Mouse (Mus musculus) forebrain, embryonic 10.5 days (tissue): ENCODE results near the gene Acrbp. TPM values are rescaled to one million over a fixed set of nuclear protein-coding genes. Genes with fewer than 3 reads are reported as not detected.
"Not testable (repeated sequence)": the region's sequence is repeated elsewhere in the genome, so short reads cannot be mapped to it uniquely, and the experiment has no call there.

ENCODE experiments used
- DNase-seq: peaks from one replicate; pipeline ENCODE4 v3.0.0-alpha.2; 2017; ENCODE audit warnings: low spot score; ENCODE audit errors: extremely low spot score
- H3K27ac ChIP-seq: fragments of 300-500 bp; sonication (generic); 2 replicates; pipeline ENCODE4 v1.5.1; 2016; ENCODE audit warnings: mild to moderate bottlenecking
- H3K27me3 ChIP-seq: fragments of 300-500 bp; sonication (generic); 2 replicates; pipeline ENCODE4 v1.6.1; 2016; ENCODE audit warnings: mild to moderate bottlenecking; ENCODE audit not compliant: poor library complexity, severe bottlenecking
- H3K36me3 ChIP-seq: fragments of 300-500 bp; sonication (generic); replicated peaks from 2 replicates; pipeline ENCODE4 v1.6.1; 2016; ENCODE audit warnings: mild to moderate bottlenecking, moderate library complexity
- H3K4me1 ChIP-seq: fragments of 300-500 bp; sonication (generic); 2 replicates; pipeline ENCODE4 v1.6.1; 2016
- H3K4me3 ChIP-seq: fragments of 300-500 bp; sonication (generic); 2 replicates; pipeline ENCODE4 v1.5.1; 2016; ENCODE audit warnings: mild to moderate bottlenecking, moderate library complexity
- H3K9me3 ChIP-seq: fragments of 300-500 bp; sonication (generic); 2 replicates; pipeline ENCODE4 v1.6.1; 2016; ENCODE audit warnings: mild to moderate bottlenecking, moderate library complexity
- WGBS: fragments of 180-500 bp; shearing (Covaris S2); methylation state at CpG from one replicate; pipeline ENCODE4 v1.1.7; 2016; 5-methylcytosine and 5-hydroxymethylcytosine counted together
- polyA plus RNA-seq: library from polyadenylated mRNA; unstranded; fragments of >200 nt; fragmentation: Nextera tagmentation; extraction: Ambion mirVana; gene quantifications from 2 replicates; pipeline ENCODE4 v1.2.1, GENCODE M21; 2016

The Acrbp gene
- polyA plus RNA-seq, result 12.8 and 12.9 TPM in 2 replicates

- Histone ChIP-seq H3K4me3 (no peak within 1 kb of the TSS), H3K9me3 (no peaks in the 10 kb centered on the region), H3K27me3 (no peaks in the 10 kb centered on the region), H3K36me3 (peaks cover 95% of the 10 kb centered on the region), H3K4me1 (peaks cover 7% of the 10 kb centered on the region), H3K27ac (no peak within 1 kb of the TSS)
- no peak for DNase-seq
- 33% methylated on average over 20 of the region's 20 CpGs for WGBS
Observed at GRCm38 (mm10) chr6:125049678-125050077, at the start of gene Acrbp. TSS of gene Acrbp (plus strand) at chr6:125049689.

GRCm38 (mm10) chr6:125003706-125004105 lies 45.8 kb upstream of the Acrbp start:
- WGBS, result 62% methylated on average over 3 of the region's 3 CpGs

GRCm38 (mm10) chr6:125005086-125005485 lies 44.4 kb upstream of the Acrbp start:
- Histone ChIP-seq H3K27me3 (peaks cover 28% of the 10 kb centered on the region), H3K27ac (no peak overlapping the region), H3K36me3 (no peaks in the 10 kb centered on the region), H3K4me1 (peaks cover 26% of the 10 kb centered on the region), H3K9me3 (no peaks in the 10 kb centered on the region), H3K4me3 (no peak overlapping the region)
- DNase-seq, result no peak
- 49% methylated on average over 3 of the region's 3 CpGs for WGBS

More at GRCm38 (mm10) chr6:125003706-125004105, 45.8 kb upstream of the Acrbp start:
- Histone ChIP-seq H3K36me3 (no peaks in the 10 kb centered on the region), H3K4me1 (peaks cover 27% of the 10 kb centered on the region), H3K27me3 (peaks cover 42% of the 10 kb centered on the region), H3K4me3 (no peak overlapping the region), H3K9me3 (no peaks in the 10 kb centered on the region), H3K27ac (no peak overlapping the region)
- no peak for DNase-seq

GRCm38 (mm10) chr6:125008060-125008459 lies 41.4 kb upstream of the Acrbp start:
- H3K9me3 ChIP-seq, result no peaks in the 10 kb centered on the region
- peak overlapping the region; percentile 99 for H3K27ac ChIP-seq
- H3K4me1 ChIP-seq, result peaks cover 38% of the 10 kb centered on the region
- no peak for DNase-seq
- no peaks in the 10 kb centered on the region; the same call in none of the 2 replicates for H3K27me3 ChIP-seq
- 51% methylated on average over 13 of the region's 13 CpGs for whole genome bisulfite sequencing
- peaks cover 27% of the 10 kb centered on the region for H3K36me3 ChIP-seq
- peak overlapping the region; percentile 92 for H3K4me3 ChIP-seq

GRCm38 (mm10) chr6:125008586-125009128 lies 40.8 kb upstream of the Acrbp start:
- Histone ChIP-seq H3K4me3 (peak overlapping the region; percentile 92), H3K27me3 (no peaks in the 10 kb centered on the region; the same call in 1 of the 2 replicates), H3K4me1 (peaks cover 36% of the 10 kb centered on the region), H3K36me3 (peaks cover 32% of the 10 kb centered on the region), H3K9me3 (no peaks in the 10 kb centered on the region), H3K27ac (peak overlapping the region; percentile 99)
- WGBS, result under 1% methylated on average over 34 of the region's 34 CpGs
- peak; percentile 99 for DNase-seq

- Histone ChIP-seq H3K36me3 (peaks cover 35% of the 10 kb centered on the region), H3K27ac (peak within 1 kb of the TSS; percentile 99), H3K4me3 (peak within 1 kb of the TSS; percentile 92), H3K9me3 (no peaks in the 10 kb centered on the region), H3K27me3 (no peaks in the 10 kb centered on the region; the same call in 1 of the 2 replicates), H3K4me1 (peaks cover 33% of the 10 kb centered on the region)
- DNase-seq, result no peak
- WGBS, result 0% methylated on average over 3 of the region's 3 CpGs
Observed at GRCm38 (mm10) chr6:125009129-125009180, 40.5 kb upstream of the Acrbp start, which contains the start of gene Zfp384. TSS of gene Zfp384 (plus strand) at chr6:125009145.

GRCm38 (mm10) chr6:125009181-125010073 lies 40.1 kb upstream of the Acrbp start:
- peaks cover 40% of the 10 kb centered on the region for H3K36me3 ChIP-seq
- H3K27ac ChIP-seq, result peak overlapping the region; percentile 99
- H3K9me3 ChIP-seq, result no peaks in the 10 kb centered on the region
- peaks cover 29% of the 10 kb centered on the region for H3K4me1 ChIP-seq
- peak; percentile 84 for DNase-seq
- no peaks in the 10 kb centered on the region; the same call in 1 of the 2 replicates for H3K27me3 ChIP-seq
- H3K4me3 ChIP-seq, result peak overlapping the region; percentile 92
- WGBS, result 1% methylated on average over 70 of the region's 78 CpGs

- H3K27me3 ChIP-seq, result no peaks in the 10 kb centered on the region
- H3K27ac ChIP-seq, result no peak overlapping the region
- H3K4me3 ChIP-seq, result no peak overlapping the region
- 94% methylated on average over 3 of the region's 3 CpGs for WGBS
- no peaks in the 10 kb centered on the region for H3K4me1 ChIP-seq
- H3K36me3 ChIP-seq, result peaks cover 98% of the 10 kb centered on the region
- H3K9me3 ChIP-seq, result no peaks in the 10 kb centered on the region
- no peak for DNase-seq
Observed at GRCm38 (mm10) chr6:125017682-125018081, 31.8 kb upstream of the Acrbp start.

- not testable (repeated sequence) for H3K9me3 ChIP-seq, H3K27ac ChIP-seq, H3K4me1 ChIP-seq, H3K4me3 ChIP-seq, H3K27me3 ChIP-seq
- 35% methylated on average over 8 of the region's 9 CpGs for WGBS
- DNase-seq, result peak; percentile 74
- peaks cover 91% of the 10 kb centered on the region for H3K36me3 ChIP-seq
Observed at GRCm38 (mm10) chr6:125030532-125030931, 19.0 kb upstream of the Acrbp start.

GRCm38 (mm10) chr6:125031604-125032003 lies 17.9 kb upstream of the Acrbp start:
- DNase-seq, result no peak
- Histone ChIP-seq H3K4me3 (no peak overlapping the region), H3K9me3 (no peaks in the 10 kb centered on the region), H3K27ac (no peak overlapping the region), H3K4me1 (no peaks in the 10 kb centered on the region), H3K36me3 (peaks cover 90% of the 10 kb centered on the region), H3K27me3 (no peaks in the 10 kb centered on the region)
- WGBS, result 93% methylated on average over 16 of the region's 16 CpGs

GRCm38 (mm10) chr6:125038666-125039065 lies 10.8 kb upstream of the Acrbp start:
- H3K4me3 ChIP-seq, result peak overlapping the region; percentile 79
- peaks cover 19% of the 10 kb centered on the region for H3K4me1 ChIP-seq
- no peaks in the 10 kb centered on the region for H3K9me3 ChIP-seq
- DNase-seq, result no peak
- peaks cover 59% of the 10 kb centered on the region for H3K36me3 ChIP-seq
- 95% methylated on average over 4 of the region's 4 CpGs for WGBS
- peak overlapping the region; percentile 91 for H3K27ac ChIP-seq
- no peaks in the 10 kb centered on the region for H3K27me3 ChIP-seq

GRCm38 (mm10) chr6:125039131-125039530 lies 10.4 kb upstream of the Acrbp start:
- H3K36me3 ChIP-seq, result peaks cover 59% of the 10 kb centered on the region
- peak; percentile 20 for DNase-seq
- H3K4me3 ChIP-seq, result peak overlapping the region; percentile 79
- H3K27ac ChIP-seq, result peak overlapping the region; percentile 91
- H3K27me3 ChIP-seq, result no peaks in the 10 kb centered on the region
- H3K9me3 ChIP-seq, result no peaks in the 10 kb centered on the region
- H3K4me1 ChIP-seq, result peaks cover 19% of the 10 kb centered on the region
- WGBS, result 4% methylated on average over 8 of the region's 8 CpGs

GRCm38 (mm10) chr6:125039533-125040153 lies 9.8 kb upstream of the Acrbp start, which contains the start of gene Ing4:
TSS of gene Ing4 (plus strand) at chr6:125039760.
- Histone ChIP-seq H3K36me3 (peaks cover 59% of the 10 kb centered on the region), H3K27me3 (no peaks in the 10 kb centered on the region), H3K9me3 (no peaks in the 10 kb centered on the region), H3K27ac (peak within 1 kb of the TSS; percentile 91), H3K4me1 (peaks cover 19% of the 10 kb centered on the region), H3K4me3 (peak within 1 kb of the TSS; percentile 79)
- DNase-seq, result peak; percentile 85
- under 1% methylated on average over 26 of the region's 26 CpGs for WGBS
